Mouse (Mus musculus): ENCODE data around the gene Pigt. TPM values are rescaled to one million over a fixed set of nuclear protein-coding genes. Genes with fewer than 3 reads are reported as not detected.

The Pigt gene
- polyA plus RNA-seq, 1 experiment from 2014 or later = 42.1 TPM

DNA sequence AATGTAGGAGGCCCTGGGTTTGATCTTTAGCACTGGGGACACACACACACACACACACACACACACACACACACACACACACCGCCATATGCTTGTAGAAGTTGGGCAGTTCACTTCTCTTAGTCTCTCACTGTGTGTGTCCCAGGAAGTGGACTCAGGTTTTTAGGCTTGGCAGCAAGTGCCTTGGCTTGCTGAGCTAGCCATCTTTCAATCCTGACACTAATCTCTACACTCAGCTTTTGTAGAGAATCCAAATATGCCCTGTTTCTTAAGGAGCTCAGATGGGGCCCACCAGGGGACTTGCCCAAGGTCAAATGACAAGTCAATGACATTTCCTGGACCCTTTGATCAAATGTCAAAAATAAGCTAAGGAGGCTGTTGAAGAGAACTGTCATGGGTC is 40.9 kb upstream of the Pigt start:
- 88% methylated on average over 1 of the region's 1 CpGs for WGBS
- no peak overlapping the region for H3K9ac ChIP-seq
- H3K9me3 ChIP-seq (replicated peaks) = no peaks in the 10 kb centered on the region
- peaks cover 52% of the 10 kb centered on the region for H3K4me1 ChIP-seq (replicated peaks)
- peak overlapping the region; percentile 4; the same call in 1 of the 2 replicates for H3K27ac ChIP-seq
- no peak overlapping the region for H3K4me3 ChIP-seq
- no peaks in the 10 kb centered on the region for H3K36me3 ChIP-seq
- H3K27me3 ChIP-seq = no peaks in the 10 kb centered on the region; the same call in 1 of the 2 replicates
- peak overlapping the region; percentile 31 for H3K4me2 ChIP-seq
- no peak for ATAC-seq (replicated peaks; ENCODE audit: insufficient number of reproducible peaks, insufficient read depth, low FRiP score, low read depth)

DNA sequence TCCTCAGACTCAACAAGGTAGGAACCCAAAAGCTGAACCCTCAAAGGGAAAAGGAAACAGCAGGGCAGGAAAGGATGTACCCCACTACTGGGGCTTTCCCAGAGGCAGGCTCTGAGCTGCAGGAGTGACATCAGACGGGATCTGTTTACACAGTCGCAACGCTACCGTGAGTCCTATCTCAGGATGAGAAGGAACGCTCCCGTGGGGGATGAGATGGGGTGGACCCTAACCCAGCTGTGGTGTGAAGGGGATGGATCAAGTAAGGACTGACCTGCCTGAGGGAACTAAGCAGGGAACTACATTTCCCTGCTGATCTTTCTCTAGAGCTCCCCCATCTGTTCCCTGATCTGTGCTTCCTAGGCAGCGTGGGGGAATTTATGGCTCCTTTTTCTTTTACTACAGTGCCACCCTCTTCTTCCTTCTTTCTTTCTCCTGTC is 40.4 kb upstream of the Pigt start, which contains the start of gene Sys1:
Gene Sys1 (plus strand): TSS at position 101 of the 437 bp plus-strand sequence.
- no peak for ATAC-seq (replicated peaks; ENCODE audit: insufficient number of reproducible peaks, insufficient read depth, low FRiP score, low read depth)
- WGBS = 5% methylated on average over 7 of the region's 7 CpGs
- Histone ChIP-seq H3K27ac (peak within 1 kb of the TSS; percentile 67; the same call in 1 of the 2 replicates), H3K9ac (peak within 1 kb of the TSS; percentile 15; the same call in 1 of the 2 replicates), H3K27me3 (no peaks in the 10 kb centered on the region; the same call in 1 of the 2 replicates), H3K4me1 (replicated peaks) (peaks cover 51% of the 10 kb centered on the region), H3K4me2 (peak within 1 kb of the TSS; percentile 31), H3K9me3 (replicated peaks) (no peaks in the 10 kb centered on the region), H3K36me3 (no peaks in the 10 kb centered on the region), H3K4me3 (peak within 1 kb of the TSS; percentile 19)

DNA sequence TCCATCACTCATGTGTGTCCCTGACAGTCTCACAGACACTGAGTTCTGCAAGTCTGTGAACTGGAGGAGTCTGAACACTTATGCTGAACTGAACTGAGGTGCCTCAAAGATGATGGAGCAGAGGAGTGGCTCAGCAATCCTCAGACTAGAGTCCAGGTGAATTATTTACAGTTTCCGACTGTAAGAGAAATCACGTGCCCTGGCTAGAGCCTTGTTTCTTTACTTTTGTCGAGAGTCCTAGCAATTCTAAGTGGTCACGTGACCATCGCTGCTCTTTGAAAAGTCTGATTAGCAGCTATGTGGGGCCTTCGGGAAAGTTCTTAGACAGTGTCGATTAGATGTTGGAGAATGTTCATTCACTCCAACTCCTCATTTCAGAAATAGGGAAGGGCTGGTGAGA is 39.4 kb upstream of the Pigt start:
- Histone ChIP-seq H3K4me3 (no peak overlapping the region), H3K4me2 (no peak overlapping the region), H3K9ac (no peak overlapping the region), H3K36me3 (no peaks in the 10 kb centered on the region), H3K27me3 (no peaks in the 10 kb centered on the region; the same call in 1 of the 2 replicates), H3K4me1 (replicated peaks) (peaks cover 43% of the 10 kb centered on the region), H3K9me3 (replicated peaks) (no peaks in the 10 kb centered on the region), H3K27ac (no peak overlapping the region)
- WGBS = 51% methylated on average over 7 of the region's 7 CpGs
- no peak for ATAC-seq (replicated peaks; ENCODE audit: insufficient number of reproducible peaks, insufficient read depth, low FRiP score, low read depth)

DNA sequence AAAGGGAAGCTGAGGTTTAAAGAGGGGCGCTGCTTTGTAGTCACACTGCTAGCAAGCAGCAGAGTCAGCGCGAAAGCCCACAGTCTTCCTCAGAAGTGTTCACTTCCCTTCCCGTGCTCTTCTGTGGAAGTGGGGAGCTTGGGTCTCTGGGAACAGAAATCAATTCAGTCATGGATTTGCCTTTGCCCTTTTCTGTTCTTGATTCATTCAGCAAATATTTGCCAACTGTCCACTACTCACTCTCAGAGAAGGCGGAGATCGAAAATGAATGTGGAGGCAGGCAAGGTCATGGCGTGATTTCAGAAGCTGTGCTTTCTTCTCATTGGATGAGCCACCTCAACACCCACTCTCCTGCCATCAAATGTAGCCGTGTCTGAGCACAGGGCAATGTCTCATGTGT is 38.8 kb upstream of the Pigt start:
- Histone ChIP-seq H3K36me3 (no peaks in the 10 kb centered on the region), H3K9ac (no peak overlapping the region), H3K27me3 (no peaks in the 10 kb centered on the region; the same call in 1 of the 2 replicates), H3K9me3 (replicated peaks) (no peaks in the 10 kb centered on the region), H3K4me3 (no peak overlapping the region), H3K27ac (no peak overlapping the region), H3K4me1 (replicated peaks) (peaks cover 38% of the 10 kb centered on the region), H3K4me2 (no peak overlapping the region)
- ATAC-seq (replicated peaks; ENCODE audit: insufficient number of reproducible peaks, insufficient read depth, low FRiP score, low read depth) = no peak
- 72% methylated on average over 8 of the region's 8 CpGs for WGBS

DNA sequence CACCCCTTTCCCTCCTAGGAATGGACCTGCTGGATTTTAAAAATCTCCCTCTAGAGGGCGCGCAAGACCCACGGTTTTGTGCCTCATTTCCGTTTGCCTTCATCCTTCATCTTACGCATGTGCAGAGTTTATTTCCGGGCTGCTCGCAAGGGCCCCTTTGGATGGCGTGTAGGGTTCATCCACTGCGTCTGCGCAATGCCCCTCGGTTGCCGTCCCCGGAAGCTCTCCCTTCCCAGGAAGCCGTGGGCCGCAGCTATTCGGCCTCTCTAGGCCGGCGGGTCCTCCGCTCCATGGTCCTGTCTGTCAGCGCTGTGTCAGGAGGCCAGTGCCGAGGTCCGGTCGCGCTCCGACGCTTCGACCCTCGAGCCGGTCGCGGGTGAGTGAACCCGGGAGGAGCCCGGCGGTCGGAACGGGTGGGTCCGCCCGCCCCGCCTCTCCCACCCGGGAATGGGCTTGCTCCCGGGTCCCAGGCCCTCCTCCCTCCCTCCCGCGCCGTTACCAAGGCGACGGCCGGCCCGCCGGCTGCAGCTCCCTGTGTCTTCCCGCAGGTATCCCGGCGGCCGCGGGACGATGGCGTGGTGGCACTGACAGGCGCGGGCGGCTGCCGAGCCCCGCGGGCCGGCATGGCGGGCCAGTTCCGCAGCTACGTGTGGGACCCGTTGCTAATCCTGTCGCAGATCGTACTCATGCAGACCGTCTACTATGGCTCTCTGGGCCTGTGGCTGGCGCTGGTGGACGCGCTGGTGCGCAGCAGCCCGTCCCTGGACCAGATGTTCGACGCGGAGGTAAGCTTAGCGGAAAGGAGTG is 36.4 kb upstream of the Pigt start, which contains the start of gene Gm20458:
Gene Gm20458 (plus strand): TSS at position 223 of the 807 bp plus-strand sequence.
- no peaks in the 10 kb centered on the region for H3K27me3 ChIP-seq
- H3K9me3 ChIP-seq (replicated peaks) = no peaks in the 10 kb centered on the region
- peak within 1 kb of the TSS; percentile 85 for H3K4me2 ChIP-seq
- ATAC-seq (replicated peaks; ENCODE audit: insufficient number of reproducible peaks, insufficient read depth, low FRiP score, low read depth) = peak; percentile 98
- H3K27ac ChIP-seq = peak within 1 kb of the TSS; percentile 83
- peaks cover 14% of the 10 kb centered on the region; the same call in 1 of the 2 replicates for H3K36me3 ChIP-seq
- peak within 1 kb of the TSS; percentile 83 for H3K9ac ChIP-seq
- WGBS = under 1% methylated on average over 79 of the region's 79 CpGs
- H3K4me3 ChIP-seq = peak within 1 kb of the TSS; percentile 92
- H3K4me1 ChIP-seq (replicated peaks) = peaks cover 18% of the 10 kb centered on the region

GRCm38 (mm10) chr2:164465161-164465560 is 32.2 kb upstream of the Pigt start:
- no peaks in the 10 kb centered on the region for H3K27me3 ChIP-seq
- peaks cover 9% of the 10 kb centered on the region for H3K4me1 ChIP-seq (replicated peaks)
- H3K36me3 ChIP-seq = peaks cover 14% of the 10 kb centered on the region; the same call in 1 of the 2 replicates
- no peak overlapping the region for H3K4me3 ChIP-seq
- no peak for ATAC-seq (replicated peaks; ENCODE audit: insufficient number of reproducible peaks, insufficient read depth, low FRiP score, low read depth)
- no peak overlapping the region for H3K4me2 ChIP-seq
- H3K9ac ChIP-seq = no peak overlapping the region
- no peaks in the 10 kb centered on the region for H3K9me3 ChIP-seq (replicated peaks)
- no peak overlapping the region for H3K27ac ChIP-seq

DNA sequence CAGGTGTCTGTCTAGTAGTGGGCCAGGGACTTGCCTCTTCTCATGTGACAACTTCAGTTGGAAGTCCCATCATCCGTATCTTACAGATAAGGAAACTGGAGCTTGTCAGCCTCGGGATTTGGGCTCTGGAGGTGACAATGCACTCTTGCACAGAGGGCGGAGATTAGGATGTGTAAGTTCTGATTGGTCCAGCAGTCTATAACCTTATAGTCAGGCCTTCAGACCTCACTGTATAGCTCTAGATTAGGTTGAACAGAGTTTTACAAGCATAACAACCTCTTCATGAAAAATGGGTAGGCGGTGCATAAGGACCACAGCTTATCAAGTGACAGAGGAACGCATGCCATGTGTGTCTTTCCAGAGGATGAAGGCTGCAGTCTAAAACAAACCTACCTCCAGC is 30.5 kb upstream of the Pigt start:
- ATAC-seq (replicated peaks; ENCODE audit: insufficient number of reproducible peaks, insufficient read depth, low FRiP score, low read depth) = no peak
- WGBS = 61% methylated on average over 5 of the region's 5 CpGs

DNA sequence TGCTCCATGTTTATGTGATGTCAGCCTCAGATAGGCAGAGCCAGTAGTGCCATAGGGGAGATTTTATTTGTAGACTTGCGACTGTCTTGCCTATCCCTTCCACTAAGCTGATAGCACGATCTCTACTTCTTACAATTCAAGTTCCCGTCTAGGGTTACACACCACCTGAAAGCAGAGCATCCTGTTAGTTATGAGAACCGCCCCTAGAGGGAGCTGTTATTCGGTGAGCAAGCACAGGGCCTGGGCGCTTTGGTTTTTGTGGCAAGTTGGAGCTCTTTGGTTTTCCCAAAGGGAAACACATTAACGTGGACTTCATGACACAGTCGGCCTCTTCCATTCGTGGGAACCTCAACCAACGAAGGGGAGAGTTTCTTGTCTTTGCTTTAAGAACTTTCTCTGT is 27.1 kb upstream of the Pigt start:
- H3K9ac ChIP-seq = no peak overlapping the region
- H3K9me3 ChIP-seq (replicated peaks) = no peaks in the 10 kb centered on the region
- 0 out of 2 replicates have a peak, but pooled peaks cover 3% of the 10 kb centered on the region for H3K4me1 ChIP-seq (replicated peaks)
- H3K27me3 ChIP-seq = no peaks in the 10 kb centered on the region
- WGBS = 27% methylated on average over 10 of the region's 10 CpGs
- no peak overlapping the region for H3K4me2 ChIP-seq
- peaks cover under 1% of the 10 kb centered on the region; the same call in 1 of the 2 replicates for H3K36me3 ChIP-seq
- H3K27ac ChIP-seq = no peak overlapping the region
- no peak for ATAC-seq (replicated peaks; ENCODE audit: insufficient number of reproducible peaks, insufficient read depth, low FRiP score, low read depth)
- H3K4me3 ChIP-seq = no peak overlapping the region

More for the DNA sequence above, 30.5 kb upstream of the Pigt start:
- Histone ChIP-seq H3K27ac (no peak overlapping the region), H3K4me1 (replicated peaks) (peaks cover 6% of the 10 kb centered on the region), H3K9ac (no peak overlapping the region), H3K9me3 (replicated peaks) (no peaks in the 10 kb centered on the region), H3K4me3 (no peak overlapping the region), H3K36me3 (peaks cover 14% of the 10 kb centered on the region; the same call in 1 of the 2 replicates), H3K27me3 (no peaks in the 10 kb centered on the region), H3K4me2 (no peak overlapping the region)

GRCm38 (mm10) chr2:164473624-164474023 is 23.7 kb upstream of the Pigt start, which contains the start of gene Trp53tg5:
Gene Trp53tg5, minus strand, starts transcription at chr2:164473724.
- Histone ChIP-seq H3K4me3 (no peak within 1 kb of the TSS), H3K4me2 (no peak within 1 kb of the TSS), H3K27me3 (no peaks in the 10 kb centered on the region), H3K27ac (no peak within 1 kb of the TSS), H3K36me3 (no peaks in the 10 kb centered on the region; the same call in 1 of the 2 replicates), H3K9ac (no peak within 1 kb of the TSS), H3K4me1 (replicated peaks) (no peaks in the 10 kb centered on the region), H3K9me3 (replicated peaks) (no peaks in the 10 kb centered on the region)
- no peak for ATAC-seq (replicated peaks; ENCODE audit: insufficient number of reproducible peaks, insufficient read depth, low FRiP score, low read depth)
- 79% methylated on average over 6 of the region's 6 CpGs for WGBS

GRCm38 (mm10) chr2:164485681-164486257 is 11.6 kb upstream of the Pigt start, which contains the start of gene Dbndd2:
Gene Dbndd2, plus strand, starts transcription at chr2:164486106.
- Histone ChIP-seq H3K4me3 (peak within 1 kb of the TSS; percentile 76), H3K4me2 (peak within 1 kb of the TSS; percentile 97), H3K9me3 (replicated peaks) (no peaks in the 10 kb centered on the region), H3K9ac (peak within 1 kb of the TSS; percentile 75), H3K27me3 (0 out of 2 replicates have a peak, but pooled peaks cover 4% of the 10 kb centered on the region), H3K4me1 (replicated peaks) (peaks cover 17% of the 10 kb centered on the region), H3K27ac (peak within 1 kb of the TSS; percentile 51), H3K36me3 (no peaks in the 10 kb centered on the region)
- WGBS = 2% methylated on average over 26 of the region's 26 CpGs
- ATAC-seq (replicated peaks; ENCODE audit: insufficient number of reproducible peaks, insufficient read depth, low FRiP score, low read depth) = peak; percentile 68; the same call in 1 of the 2 replicates
